Mouse (Mus musculus): ENCODE measurements at regions not wholly inside any gene's neighbourhood (a gene's known extent, or its start where the extent isn't known, plus 50 kb on each side); places are given as distances from the start of the nearest gene placed in this dataset.

DNA sequence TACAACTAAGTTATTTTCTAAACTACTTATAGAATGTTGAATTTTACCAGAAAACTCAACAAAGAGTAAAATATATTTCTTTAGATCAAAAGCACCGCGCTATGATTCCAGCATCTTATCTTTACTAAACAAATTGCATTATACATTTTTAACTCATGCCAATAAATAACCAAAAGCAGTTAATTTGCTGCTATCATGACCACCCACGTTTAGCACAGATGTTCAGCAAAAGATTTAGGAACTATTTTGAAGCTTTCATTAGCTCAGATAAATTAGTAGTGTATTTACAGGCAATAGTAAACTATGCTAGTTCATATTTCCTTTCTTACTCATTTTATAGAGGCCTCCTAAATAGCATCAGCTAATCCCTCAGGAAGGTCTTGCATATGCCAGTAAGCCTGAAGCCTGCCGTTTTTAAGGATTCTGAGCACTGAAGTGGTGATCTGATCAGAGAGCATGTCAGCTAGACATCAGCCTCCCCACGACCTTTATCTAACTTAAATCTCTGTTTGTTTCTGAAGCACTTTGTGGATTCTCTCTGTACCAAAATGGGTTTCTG is 176.3 kb upstream of the Itga4 start:
- TF ChIP-seq POLR2A (IDR thresholded peaks at IDR 0.05; ENCODE audit: low read depth, low read length) (no peak), CTCF (conservative IDR thresholded peaks at IDR 0.05; ENCODE audit: insufficient read depth, insufficient read length, low read depth, low read length) (no peak)

Measured in kidney, adult 2 months (tissue).